In the genomic region with DNA sequence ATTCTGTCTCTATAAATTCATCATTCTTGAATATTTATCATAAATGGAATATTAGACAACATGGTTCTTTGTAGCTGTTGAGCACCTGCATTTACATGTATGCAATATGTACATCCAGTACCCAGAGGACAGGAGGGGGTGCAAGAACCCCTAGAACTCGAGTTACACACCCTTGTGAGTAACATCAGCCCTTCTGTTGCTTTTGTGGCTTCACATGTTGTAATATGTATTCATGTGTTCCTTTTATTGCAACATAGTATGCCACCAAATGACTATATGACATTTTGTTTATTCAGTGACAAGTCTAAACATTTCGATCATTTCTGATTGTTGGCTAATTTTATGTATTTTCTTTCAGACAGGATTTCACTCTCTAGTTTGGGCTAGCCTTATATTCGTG, we compare ENCODE assay signal across 46 mouse cellular contexts. TPM values are rescaled to one million over a fixed set of nuclear protein-coding genes. Genes with fewer than 3 reads are reported as not detected.
"Had no signal": no experiment of that assay in that cellular context is flagged by ENCODE, and none has a peak within 500 bp of the region (broad histone marks: within the 10 kb centered on the region; RNA-seq: fewer than 3 reads in every experiment).

No protein-coding gene starts in this region.

- H3K27me3 ChIP-seq: limb, embryonic 12.5 days; limb, embryonic 13.5 days; limb, embryonic 15.5 days; liver, embryonic 12.5 days; liver, embryonic 13.5 days; liver, embryonic 15.5 days; lung, embryonic 15.5 days; midbrain, embryonic 12.5 days; midbrain, embryonic 13.5 days; midbrain, embryonic 15.5 days; neural tube, embryonic 12.5 days; neural tube, embryonic 13.5 days had no signal

- H3K4me3 ChIP-seq: limb, embryonic 10.5 days; limb, embryonic 12.5 days; limb, embryonic 13.5 days; limb, embryonic 15.5 days; liver, embryonic 12.5 days; liver, embryonic 13.5 days; liver, embryonic 15.5 days; lung, embryonic 15.5 days; megakaryocyte, embryonic 14.5 days; midbrain, embryonic 12.5 days; midbrain, embryonic 13.5 days; midbrain, embryonic 15.5 days; myocyte; neural tube, embryonic 12.5 days; neural tube, embryonic 13.5 days had no signal

- DNase-seq: left cerebral cortex, postnatal 4 days; liver; liver, embryonic 13.5 days; liver, postnatal 0 days; lung, adult 18-20 months; lung, adult 2 months; lung, embryonic 14.5 days; lung, postnatal 10 days; lung, postnatal 14 days; lung, postnatal 36 days; lung, postnatal 4 days; midbrain, embryonic 14.5 days had no signal

- H3K9me3 ChIP-seq: limb, embryonic 10.5 days; limb, embryonic 12.5 days; limb, embryonic 13.5 days; limb, embryonic 15.5 days; liver, embryonic 12.5 days; liver, embryonic 13.5 days; liver, embryonic 15.5 days; lung, embryonic 15.5 days; megakaryocyte, embryonic 14.5 days; midbrain, embryonic 12.5 days; midbrain, embryonic 13.5 days; midbrain, embryonic 15.5 days; neural tube, embryonic 12.5 days; neural tube, embryonic 13.5 days had no signal

- H3K9ac ChIP-seq: limb, embryonic 12.5 days; limb, embryonic 13.5 days; limb, embryonic 15.5 days; liver, embryonic 12.5 days; liver, embryonic 13.5 days; liver, embryonic 14.5 days; liver, embryonic 15.5 days; liver, postnatal 0 days; lung, embryonic 14.5 days; lung, embryonic 15.5 days; midbrain, embryonic 12.5 days; midbrain, embryonic 13.5 days; midbrain, embryonic 15.5 days; neural tube, embryonic 12.5 days; neural tube, embryonic 13.5 days had no signal

- H3K4me1 ChIP-seq: limb, embryonic 10.5 days; limb, embryonic 12.5 days; limb, embryonic 13.5 days; limb, embryonic 15.5 days; lung, embryonic 15.5 days; midbrain, embryonic 12.5 days; midbrain, embryonic 13.5 days; midbrain, embryonic 15.5 days; neural tube, embryonic 12.5 days; neural tube, embryonic 13.5 days had no signal

- ATAC-seq: liver, embryonic 12.5 days; liver, postnatal 0 days; lung, postnatal 0 days; midbrain, embryonic 13.5 days; midbrain, embryonic 15.5 days; midbrain, embryonic 16.5 days had no signal

- H3K27ac ChIP-seq: limb, embryonic 10.5 days; limb, embryonic 12.5 days; limb, embryonic 13.5 days; limb, embryonic 15.5 days; liver, embryonic 12.5 days; liver, embryonic 13.5 days; liver, embryonic 14.5 days; liver, embryonic 15.5 days; lung, embryonic 15.5 days; macrophage; midbrain, embryonic 12.5 days; midbrain, embryonic 13.5 days; midbrain, embryonic 15.5 days; neural tube, embryonic 12.5 days; neural tube, embryonic 13.5 days had no signal

- H3K4me2 ChIP-seq: limb, embryonic 12.5 days; limb, embryonic 13.5 days; limb, embryonic 15.5 days; liver, embryonic 11.5 days; liver, embryonic 12.5 days; liver, embryonic 13.5 days; liver, embryonic 15.5 days; lung, embryonic 14.5 days; lung, embryonic 15.5 days; midbrain, embryonic 11.5 days; midbrain, embryonic 12.5 days; midbrain, embryonic 13.5 days; midbrain, embryonic 15.5 days; neural tube, embryonic 12.5 days; neural tube, embryonic 13.5 days had no signal

RNA-seq across cellular contexts. Expression of a gene that starts 31.9 kb away (rescaled TPM):
- total RNA-seq: left cerebral cortex, adult 8-10 months; left cerebral cortex, postnatal 10 days; left cerebral cortex, postnatal 14 days; left cerebral cortex, postnatal 25 days; left cerebral cortex, postnatal 36 days; left cerebral cortex, postnatal 4 days; liver, adult 2 months; megakaryocyte-erythroid progenitor cell, adult 5-6 weeks; midbrain, postnatal 0 days; monocyte, adult 5-6 weeks had no signal
- polyA plus RNA-seq: limb, embryonic 11.5 days; limb, embryonic 12.5 days; limb, embryonic 13.5 days; limb, embryonic 14.5 days; limb, embryonic 15.5 days; liver, adult 2 months; liver, embryonic 11.5 days; liver, embryonic 12.5 days; liver, embryonic 13.5 days; liver, embryonic 14.5 days; liver, embryonic 16.5 days; liver, postnatal 0 days; lung, adult 2 months; lung, embryonic 14.5 days; lung, embryonic 15.5 days; lung, embryonic 16.5 days; lung, postnatal 0 days; macrophage; midbrain, embryonic 11.5 days; midbrain, embryonic 12.5 days; midbrain, embryonic 13.5 days; midbrain, embryonic 14.5 days; midbrain, embryonic 15.5 days; midbrain, embryonic 16.5 days; midbrain, postnatal 0 days; neural tube, embryonic 11.5 days; neural tube, embryonic 12.5 days; neural tube, embryonic 13.5 days had no signal
